Mouse (Mus musculus): Measurements from ENCODE around the gene Nkx6-1.

The Nkx6-1 gene

GRCm38 (mm10) chr5:101658188-101658983 is 6.4 kb downstream of the Nkx6-1 start:
- no peak for DNase-seq

- no peak for DNase-seq
These were observed 7.1 kb downstream of the Nkx6-1 start for GRCm38 (mm10) chr5:101657698-101658097.

GRCm38 (mm10) chr5:101656107-101656506 is 8.7 kb downstream of the Nkx6-1 start:
- no peak for DNase-seq

GRCm38 (mm10) chr5:101655418-101655817 is 9.4 kb downstream of the Nkx6-1 start:
- no peak for DNase-seq

GRCm38 (mm10) chr5:101647726-101648686 is 16.8 kb downstream of the Nkx6-1 start:
- DNase-seq = no peak

- no peak for DNase-seq
These were observed 17.7 kb downstream of the Nkx6-1 start for GRCm38 (mm10) chr5:101646961-101647575.

GRCm38 (mm10) chr5:101645071-101645470 is 19.7 kb downstream of the Nkx6-1 start:
- no peak for DNase-seq

- no peak for DNase-seq
These were observed 26.7 kb downstream of the Nkx6-1 start for GRCm38 (mm10) chr5:101638101-101638500.
